Mouse (Mus musculus): ENCODE data around the gene Sncb. TPM values are rescaled to one million over a fixed set of nuclear protein-coding genes. Genes with fewer than 3 reads are reported as not detected.

Sncb gene
- polyA plus RNA-seq, 1 experiment = 0.53 TPM

- TF ChIP-seq POLR2A (IDR thresholded peaks at IDR 0.05; ENCODE audit: control insufficient read depth, extremely low read depth, insufficient read depth, low read length, poor library complexity) = no peak
- TF ChIP-seq CTCF (IDR thresholded peaks at IDR 0.05; ENCODE audit: borderline replicate concordance, control insufficient read depth, extremely low read depth, insufficient read depth, low read length, poor library complexity) = no peak
- Histone ChIP-seq H3K4me3 (ENCODE audit: control insufficient read depth, insufficient read depth, low read length) (no peak within 1 kb of the TSS), H3K4me1 (replicated peaks; ENCODE audit: control insufficient read depth, insufficient read depth, low read length) (peaks cover 6% of the 10 kb centered on the region), H3K27ac (ENCODE audit: control insufficient read depth, insufficient read depth, low read length) (no peak within 1 kb of the TSS), H3K36me3 (ENCODE audit: control insufficient read depth, insufficient read depth, low read length) (no peaks in the 10 kb centered on the region), H3K27me3 (ENCODE audit: control insufficient read depth, insufficient read depth, low read length) (peaks cover 7% of the 10 kb centered on the region; the same call in 1 of the 2 replicates)
- DNase-seq = no peak
- WGBS = 9% methylated on average over 29 of the region's 29 CpGs
Observed at GRCm38 (mm10) chr13:54749864-54750411, 16.5 kb downstream of the Sncb start, which contains the start of gene Gprin1. Gprin1 (minus strand) TSS chr13:54749874.

DNA sequence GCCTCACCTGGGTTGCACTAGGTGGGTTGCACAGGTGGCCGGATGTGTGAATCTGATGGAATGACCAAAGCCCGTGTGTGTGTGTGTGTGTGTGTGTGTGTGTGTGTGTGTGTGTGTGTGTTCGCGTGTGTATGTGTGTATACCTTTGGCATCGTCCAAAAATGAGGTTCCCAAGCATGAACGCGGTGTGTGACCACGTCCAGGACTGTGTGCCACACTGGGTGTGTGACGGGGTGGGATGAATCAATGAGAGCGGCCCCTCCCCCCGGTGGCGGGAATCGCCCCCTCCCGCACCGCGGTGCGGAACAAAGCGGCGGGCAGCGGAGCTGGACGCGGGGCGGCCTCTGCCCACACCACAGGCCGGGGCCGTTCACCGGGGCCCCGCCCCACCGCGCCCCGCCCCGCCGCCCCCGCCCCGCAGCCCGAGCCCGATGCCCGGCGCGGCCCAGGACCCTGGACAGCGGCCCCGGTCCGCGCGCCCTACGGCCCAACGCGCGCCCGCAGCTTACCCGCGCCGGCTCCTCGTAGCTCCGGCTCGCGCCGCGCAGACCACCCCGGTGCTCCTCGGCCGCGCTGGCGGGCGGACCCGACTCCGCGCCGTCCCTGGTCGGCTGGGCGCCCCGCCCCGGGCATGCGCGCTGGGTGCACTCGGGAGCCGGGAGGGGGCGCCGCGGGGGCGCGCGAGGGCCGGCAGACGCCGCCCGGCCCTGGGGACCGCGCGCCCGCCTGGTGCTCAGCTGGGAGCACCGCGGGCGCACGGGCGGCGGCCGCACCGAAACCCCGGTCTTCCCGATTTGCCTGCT lies 17.1 kb downstream of the Sncb start:
- Histone ChIP-seq H3K4me1 (replicated peaks; ENCODE audit: control insufficient read depth, insufficient read depth, low read length) (peaks cover 6% of the 10 kb centered on the region), H3K36me3 (ENCODE audit: control insufficient read depth, insufficient read depth, low read length) (no peaks in the 10 kb centered on the region), H3K4me3 (ENCODE audit: control insufficient read depth, insufficient read depth, low read length) (no peak overlapping the region), H3K27ac (ENCODE audit: control insufficient read depth, insufficient read depth, low read length) (no peak overlapping the region), H3K27me3 (ENCODE audit: control insufficient read depth, insufficient read depth, low read length) (peaks cover 7% of the 10 kb centered on the region; the same call in 1 of the 2 replicates)
- no peak for DNase-seq
- TF ChIP-seq CTCF (IDR thresholded peaks at IDR 0.05; ENCODE audit: borderline replicate concordance, control insufficient read depth, extremely low read depth, insufficient read depth, low read length, poor library complexity) (no peak), POLR2A (IDR thresholded peaks at IDR 0.05; ENCODE audit: control insufficient read depth, extremely low read depth, insufficient read depth, low read length, poor library complexity) (no peak)
- WGBS = 3% methylated on average over 99 of the region's 100 CpGs

GRCm38 (mm10) chr13:54748721-54749060 lies 17.7 kb downstream of the Sncb start:
- Histone ChIP-seq H3K4me3 (ENCODE audit: control insufficient read depth, insufficient read depth, low read length) (no peak overlapping the region), H3K27me3 (ENCODE audit: control insufficient read depth, insufficient read depth, low read length) (peaks cover 7% of the 10 kb centered on the region; the same call in 1 of the 2 replicates), H3K27ac (ENCODE audit: control insufficient read depth, insufficient read depth, low read length) (no peak overlapping the region), H3K36me3 (ENCODE audit: control insufficient read depth, insufficient read depth, low read length) (no peaks in the 10 kb centered on the region), H3K4me1 (replicated peaks; ENCODE audit: control insufficient read depth, insufficient read depth, low read length) (peaks cover 6% of the 10 kb centered on the region)
- 73% methylated on average over 10 of the region's 10 CpGs for WGBS
- TF ChIP-seq POLR2A (IDR thresholded peaks at IDR 0.05; ENCODE audit: control insufficient read depth, extremely low read depth, insufficient read depth, low read length, poor library complexity) (no peak), CTCF (IDR thresholded peaks at IDR 0.05; ENCODE audit: borderline replicate concordance, control insufficient read depth, extremely low read depth, insufficient read depth, low read length, poor library complexity) (no peak)
- DNase-seq = no peak

GRCm38 (mm10) chr13:54748190-54748589 lies 18.2 kb downstream of the Sncb start:
- no peak for TF ChIP-seq POLR2A (IDR thresholded peaks at IDR 0.05; ENCODE audit: control insufficient read depth, extremely low read depth, insufficient read depth, low read length, poor library complexity)
- TF ChIP-seq CTCF (IDR thresholded peaks at IDR 0.05; ENCODE audit: borderline replicate concordance, control insufficient read depth, extremely low read depth, insufficient read depth, low read length, poor library complexity) = no peak
- 88% methylated on average over 8 of the region's 8 CpGs for WGBS
- H3K27me3 ChIP-seq (ENCODE audit: control insufficient read depth, insufficient read depth, low read length) = peaks cover 7% of the 10 kb centered on the region; the same call in 1 of the 2 replicates
- DNase-seq = no peak
- H3K4me3 ChIP-seq (ENCODE audit: control insufficient read depth, insufficient read depth, low read length) = no peak overlapping the region
- H3K36me3 ChIP-seq (ENCODE audit: control insufficient read depth, insufficient read depth, low read length) = no peaks in the 10 kb centered on the region
- no peak overlapping the region for H3K27ac ChIP-seq (ENCODE audit: control insufficient read depth, insufficient read depth, low read length)
- peaks cover 6% of the 10 kb centered on the region for H3K4me1 ChIP-seq (replicated peaks; ENCODE audit: control insufficient read depth, insufficient read depth, low read length)

DNA sequence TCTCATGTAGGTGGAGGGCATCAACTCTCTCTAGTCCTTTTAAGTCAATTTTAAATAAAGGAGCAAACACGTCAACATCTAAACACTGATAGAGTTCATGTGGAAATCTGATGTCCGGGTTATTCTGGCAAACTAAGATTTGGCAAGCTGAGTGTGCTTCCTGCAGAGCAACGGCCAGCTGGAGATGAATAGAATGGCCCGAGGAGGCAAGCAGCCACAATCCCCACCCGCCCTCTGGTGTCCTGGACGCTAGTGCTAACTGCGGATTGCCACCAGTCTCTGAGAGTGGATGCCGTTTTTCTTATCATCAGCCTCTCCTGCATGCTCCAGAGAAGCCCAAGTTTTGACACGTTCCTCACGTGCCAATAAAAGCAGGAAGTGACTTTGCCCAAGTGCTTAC lies 19.5 kb downstream of the Sncb start:
- H3K36me3 ChIP-seq (ENCODE audit: control insufficient read depth, insufficient read depth, low read length) = no peaks in the 10 kb centered on the region
- H3K27me3 ChIP-seq (ENCODE audit: control insufficient read depth, insufficient read depth, low read length) = peaks cover 7% of the 10 kb centered on the region; the same call in 1 of the 2 replicates
- peaks cover 6% of the 10 kb centered on the region for H3K4me1 ChIP-seq (replicated peaks; ENCODE audit: control insufficient read depth, insufficient read depth, low read length)
- DNase-seq = no peak
- WGBS = 53% methylated on average over 10 of the region's 10 CpGs
- no peak overlapping the region for H3K4me3 ChIP-seq (ENCODE audit: control insufficient read depth, insufficient read depth, low read length)
- no peak overlapping the region for H3K27ac ChIP-seq (ENCODE audit: control insufficient read depth, insufficient read depth, low read length)
- TF ChIP-seq POLR2A (IDR thresholded peaks at IDR 0.05; ENCODE audit: control insufficient read depth, extremely low read depth, insufficient read depth, low read length, poor library complexity) = no peak
- TF ChIP-seq CTCF (IDR thresholded peaks at IDR 0.05; ENCODE audit: borderline replicate concordance, control insufficient read depth, extremely low read depth, insufficient read depth, low read length, poor library complexity) = no peak

GRCm38 (mm10) chr13:54746110-54746509 lies 20.3 kb downstream of the Sncb start:
- Histone ChIP-seq H3K4me3 (ENCODE audit: control insufficient read depth, insufficient read depth, low read length) (no peak overlapping the region), H3K27me3 (ENCODE audit: control insufficient read depth, insufficient read depth, low read length) (peaks cover 7% of the 10 kb centered on the region; the same call in 1 of the 2 replicates), H3K27ac (ENCODE audit: control insufficient read depth, insufficient read depth, low read length) (no peak overlapping the region), H3K36me3 (ENCODE audit: control insufficient read depth, insufficient read depth, low read length) (no peaks in the 10 kb centered on the region), H3K4me1 (replicated peaks; ENCODE audit: control insufficient read depth, insufficient read depth, low read length) (peaks cover 6% of the 10 kb centered on the region)
- DNase-seq = no peak
- 46% methylated on average over 6 of the region's 6 CpGs for WGBS
- no peak for TF ChIP-seq CTCF (IDR thresholded peaks at IDR 0.05; ENCODE audit: borderline replicate concordance, control insufficient read depth, extremely low read depth, insufficient read depth, low read length, poor library complexity)
- no peak for TF ChIP-seq POLR2A (IDR thresholded peaks at IDR 0.05; ENCODE audit: control insufficient read depth, extremely low read depth, insufficient read depth, low read length, poor library complexity)
